Mouse (Mus musculus) left cerebral cortex, adult 2 months (tissue): ENCODE results near the gene Kir3dl2. TPM values are rescaled to one million over a fixed set of nuclear protein-coding genes. Genes with fewer than 3 reads are reported as not detected.
"Not testable (repeated sequence)": the region's sequence is repeated elsewhere in the genome, so short reads cannot be mapped to it uniquely, and the experiment has no call there.

Experiments
- DNase-seq, 2 experiments: peaks; one replicate each; pipeline ENCODE4 v3.0.0; 2021 to 2022; ENCODE audit warnings: low spot score in 2 of 2, mixed read lengths in 1 of 2; ENCODE audit errors: extremely low spot score in 1 of 2
- H3K27ac ChIP-seq: fragments of 200-600 bp; 2 replicates; pipeline ENCODE4 v1.8.1; 2022
- H3K4me3 ChIP-seq: fragments of 200-600 bp; 2 replicates; pipeline ENCODE4 v1.8.1; 2022
- CTCF ChIP-seq: fragments of 200-600 bp; IDR thresholded peaks from 2 replicates; pipeline ENCODE4 v1.8.1; 2022; ENCODE audit warnings: antibody characterized with exemption, mild to moderate bottlenecking, moderate library complexity
- intact Hi-C: fragments of 180-260 bp; cut with DNase I; formaldehyde crosslinking; loops from one replicate; pipeline ENCODE4 v1.15.1; 2025
- long read RNA-seq, 2 experiments: library from polyadenylated mRNA; stranded (forward); transcript quantifications; one replicate each; pipeline ENCODE4 v2.0.0; 2021; ENCODE audit warnings: borderline mapping rate in 2 of 2
- total RNA-seq, 2 experiments: library from RNA; stranded (reverse); gene quantifications; 2 replicates each; pipeline ENCODE4 v1.2.3; 2021

The Kir3dl2 gene
- total RNA-seq: not detected
- long read RNA-seq, experiment 1: 0 reads
- long read RNA-seq, experiment 2, partial matches to known transcripts: 1 of 1 reads
- long read RNA-seq, experiment 2, other reads (novel, unspliced or antisense): 0 of 1 reads

DNA sequence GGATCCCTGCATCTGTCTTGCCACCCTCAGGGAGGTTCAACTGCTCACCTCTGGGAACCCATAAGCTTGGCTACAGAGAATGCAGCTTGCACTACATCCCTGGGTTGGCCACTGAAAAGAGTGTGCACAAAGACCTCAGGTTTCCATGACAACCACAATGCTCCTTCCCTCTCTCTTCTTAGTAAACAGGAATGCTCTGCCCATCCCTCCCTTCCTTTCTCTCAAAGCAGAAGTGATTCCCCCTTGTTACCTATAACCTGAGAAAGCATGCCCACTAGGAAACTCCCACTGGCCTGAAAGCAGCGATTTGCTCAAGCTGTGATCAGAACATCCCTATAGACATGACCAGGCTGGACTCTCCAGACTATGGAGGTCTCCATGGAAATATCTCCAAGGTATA, at the start of gene Kir3dl2:
Gene Kir3dl2, minus strand, starts transcription at position 101 of the 400 bp plus-strand sequence.
- not testable (repeated sequence) for DNase-seq

GRCm38 (mm10) chrX:136590897-136591257, 47.0 kb upstream of the Kir3dl2 start:
- DNase-seq: no peak
- TF ChIP-seq CTCF: no peak
- H3K4me3 ChIP-seq: peak overlapping the region; percentile 40
- intact Hi-C loops: no loop called here
- peak overlapping the region; percentile 57 for H3K27ac ChIP-seq

More for the DNA sequence above, at the start of gene Kir3dl2:
- intact Hi-C loops, H3K4me3 ChIP-seq, H3K27ac ChIP-seq: not testable (repeated sequence)

- H3K4me3 ChIP-seq: peak within 1 kb of the TSS; percentile 40
- intact Hi-C loops: no loop called here
- H3K27ac ChIP-seq: peak within 1 kb of the TSS; percentile 57
- peak; percentile 72 to 78 for DNase-seq
- TF ChIP-seq CTCF: no peak
Observed at GRCm38 (mm10) chrX:136590199-136590896, 46.5 kb upstream of the Kir3dl2 start, which contains the start of gene Tceal3. TSS of gene Tceal3 (plus strand) at chrX:136590842.

- TF ChIP-seq CTCF: no peak
- H3K27ac ChIP-seq: no peak overlapping the region
- H3K4me3 ChIP-seq: no peak overlapping the region
- DNase-seq: no peak
- intact Hi-C loops: no loop called here
Observed at GRCm38 (mm10) chrX:136584617-136585016, 40.8 kb upstream of the Kir3dl2 start.

DNA sequence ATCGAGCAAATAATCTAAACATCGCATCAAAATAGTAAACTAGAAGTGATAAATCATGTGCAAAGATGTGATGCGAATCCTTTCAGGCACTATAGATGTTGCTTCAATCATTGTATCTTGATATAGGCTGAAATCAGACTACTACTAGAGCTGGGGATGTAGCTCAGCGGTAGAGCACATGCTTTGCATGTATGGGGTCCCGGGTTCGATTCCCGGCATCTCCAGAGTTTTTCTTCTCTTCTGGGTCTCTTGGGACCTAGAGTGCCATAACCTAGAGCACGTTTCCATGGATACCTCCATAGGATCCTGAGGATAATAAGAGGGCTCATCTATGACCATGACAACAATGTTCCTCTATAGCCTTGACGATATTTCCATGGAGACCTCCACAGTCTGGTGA, 25.2 kb upstream of the Kir3dl2 start:
- H3K4me3 ChIP-seq, H3K27ac ChIP-seq, DNase-seq, intact Hi-C loops: not testable (repeated sequence)

DNA sequence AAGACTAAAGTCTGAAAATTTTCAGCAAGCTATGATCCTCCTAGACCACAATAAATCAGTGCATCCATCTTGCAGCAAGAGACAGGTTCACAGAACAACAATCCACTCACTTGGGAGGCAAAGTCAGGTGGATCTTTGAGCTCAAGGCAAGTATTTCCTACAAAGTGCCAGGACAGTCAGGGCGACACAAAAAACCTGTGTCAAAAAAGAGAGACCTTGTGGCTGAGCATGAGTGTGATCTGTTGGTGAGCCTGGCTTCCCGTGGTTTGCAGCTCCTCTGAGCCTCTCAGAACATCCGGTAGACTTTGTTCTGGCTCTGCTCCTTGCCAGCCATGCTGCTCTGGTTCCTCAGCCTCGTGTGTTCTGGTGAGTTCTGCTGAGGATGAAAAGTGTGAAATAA, 26.2 kb downstream of the Kir3dl2 start, which contains the start of gene Kir3dl1:
Gene Kir3dl1, plus strand, starts transcription at position 301 of the 400 bp plus-strand sequence.
- H3K27ac ChIP-seq, DNase-seq, H3K4me3 ChIP-seq, intact Hi-C loops: not testable (repeated sequence)

Other genes with a start within 250 kb of the Kir3dl2 start
- not detected for gene Kir3dl1, start 26.1 kb downstream of the Kir3dl2 start, total RNA-seq
- 100 to 1,000 TPM; 172 to 177 TPM for gene Tceal3, start 46.8 kb upstream of the Kir3dl2 start, total RNA-seq
- gene Tceal1, start 163.9 kb upstream of the Kir3dl2 start, total RNA-seq: 10 to 100 TPM; 14.1 to 16.6 TPM
- gene Morf4l2, start 199.6 kb upstream of the Kir3dl2 start, total RNA-seq: 100 to 1,000 TPM; 325 to 327 TPM
- gene Glra4, start 236.1 kb upstream of the Kir3dl2 start, total RNA-seq: under 1 TPM in 1 of 2 experiments, not detected in 1; 0.89 TPM